Mouse (Mus musculus): ENCODE measurements around the gene Gm7073. TPM values are rescaled to one million over a fixed set of nuclear protein-coding genes. Genes with fewer than 3 reads are reported as not detected.

Gm7073 gene
- total RNA-seq, 2 experiments from 2014 or later = not detected

GRCm38 (mm10) chrX:60394292-60394691, 144.8 kb downstream of the Gm7073 start:
- intact Hi-C loops (cut with DNase I) = no loop called here
- no peak for DNase-seq (ENCODE audit: low spot score in 2 of 2)

DNA sequence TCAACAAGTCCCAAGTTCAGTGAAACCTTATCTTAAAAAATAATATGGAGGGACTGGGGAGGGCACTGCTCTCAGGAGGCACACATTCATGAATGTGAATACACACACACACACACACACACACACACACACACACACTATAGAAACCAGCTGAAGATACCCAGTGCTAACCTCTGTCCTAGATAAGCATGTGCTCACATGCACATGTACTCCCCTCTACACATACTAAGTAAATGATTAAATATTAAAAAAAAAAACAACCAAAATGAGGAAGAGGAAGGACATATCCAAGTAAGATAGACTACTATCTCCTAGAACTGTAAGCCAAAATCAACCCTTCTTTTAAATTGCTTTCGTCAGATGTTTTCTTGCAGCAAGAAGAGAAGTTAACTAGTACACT, 152.2 kb downstream of the Gm7073 start:
- intact Hi-C loops (cut with DNase I) = no loop called here

More for the DNA sequence above, 152.2 kb downstream of the Gm7073 start:
- DNase-seq (ENCODE audit: low spot score in 2 of 2) = no peak

Small RNA genes within 50 kb of the gene (microRNA-seq; reads per million reads assigned to microRNA genes)
- gene Mir505 = 312 to 322 reads per million in 2 experiments

Other genes starting within 250 kb of the Gm7073 start
- gene Atp11c, start 53.4 kb upstream of the Gm7073 start, total RNA-seq (2021) = 1 to 10 TPM; 8.5 to 8.7 TPM